Mouse (Mus musculus): ENCODE measurements around the gene Rere. TPM values are rescaled to one million over a fixed set of nuclear protein-coding genes. Genes with fewer than 3 reads are reported as not detected.
A peak's percentile ranks its signal among the peaks of the same experiment; 100 is the strongest.
"Not testable (repeated sequence)": the region's sequence is repeated elsewhere in the genome, so short reads cannot be mapped to it uniquely, and the experiment has no call there.

The Rere gene
- polyA plus RNA-seq, 2 experiments from 2014 or later: 24.7 to 28.4 TPM

DNA sequence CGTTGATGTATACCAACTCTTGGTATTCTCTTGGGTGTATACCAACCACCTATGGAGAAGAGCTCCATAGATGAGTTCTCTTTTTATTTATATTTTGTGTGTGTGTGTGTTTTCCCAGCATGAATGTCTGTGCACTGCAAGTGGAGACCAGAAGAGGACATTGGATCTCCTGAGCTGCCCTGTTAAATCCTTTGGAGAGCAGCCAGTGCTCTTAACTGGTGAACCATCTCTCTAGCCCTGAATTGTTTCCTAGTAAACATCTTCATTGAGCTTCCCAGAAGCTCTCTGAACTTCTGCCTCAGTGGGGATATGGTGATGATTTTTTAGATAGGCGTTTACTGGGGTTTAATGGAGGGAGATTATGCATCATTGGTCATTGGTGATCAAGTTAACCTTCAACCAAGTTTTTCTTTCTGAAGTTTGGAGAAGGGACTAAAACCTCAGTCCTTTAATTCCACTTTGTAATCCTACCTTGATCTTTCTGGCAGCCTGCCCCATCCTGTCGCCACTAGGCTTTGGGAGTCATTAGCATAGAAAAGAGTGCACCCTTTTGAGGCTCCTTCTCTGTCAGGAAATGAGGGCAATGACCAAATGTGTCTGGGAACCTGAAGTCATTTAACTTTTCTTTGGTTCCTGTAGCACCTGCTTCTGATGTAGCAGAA, 309.3 kb downstream of the Rere start:
- ATAC-seq: no peak

GRCm38 (mm10) chr4:150591602-150592001, 310.2 kb downstream of the Rere start:
- ATAC-seq: no peak

- no peak for ATAC-seq
These were observed 310.6 kb downstream of the Rere start for GRCm38 (mm10) chr4:150592087-150592486.

- peak; percentile 79 for ATAC-seq
These were observed 312.2 kb downstream of the Rere start for GRCm38 (mm10) chr4:150593473-150594217.

GRCm38 (mm10) chr4:150594298-150594829, 312.9 kb downstream of the Rere start:
- no peak for ATAC-seq

- ATAC-seq: no peak
These were observed 313.6 kb downstream of the Rere start for GRCm38 (mm10) chr4:150595071-150595470.

- no peak for ATAC-seq
These were observed 314.5 kb downstream of the Rere start for GRCm38 (mm10) chr4:150595991-150596390.

GRCm38 (mm10) chr4:150598686-150599085, 317.2 kb downstream of the Rere start:
- no peak for ATAC-seq

DNA sequence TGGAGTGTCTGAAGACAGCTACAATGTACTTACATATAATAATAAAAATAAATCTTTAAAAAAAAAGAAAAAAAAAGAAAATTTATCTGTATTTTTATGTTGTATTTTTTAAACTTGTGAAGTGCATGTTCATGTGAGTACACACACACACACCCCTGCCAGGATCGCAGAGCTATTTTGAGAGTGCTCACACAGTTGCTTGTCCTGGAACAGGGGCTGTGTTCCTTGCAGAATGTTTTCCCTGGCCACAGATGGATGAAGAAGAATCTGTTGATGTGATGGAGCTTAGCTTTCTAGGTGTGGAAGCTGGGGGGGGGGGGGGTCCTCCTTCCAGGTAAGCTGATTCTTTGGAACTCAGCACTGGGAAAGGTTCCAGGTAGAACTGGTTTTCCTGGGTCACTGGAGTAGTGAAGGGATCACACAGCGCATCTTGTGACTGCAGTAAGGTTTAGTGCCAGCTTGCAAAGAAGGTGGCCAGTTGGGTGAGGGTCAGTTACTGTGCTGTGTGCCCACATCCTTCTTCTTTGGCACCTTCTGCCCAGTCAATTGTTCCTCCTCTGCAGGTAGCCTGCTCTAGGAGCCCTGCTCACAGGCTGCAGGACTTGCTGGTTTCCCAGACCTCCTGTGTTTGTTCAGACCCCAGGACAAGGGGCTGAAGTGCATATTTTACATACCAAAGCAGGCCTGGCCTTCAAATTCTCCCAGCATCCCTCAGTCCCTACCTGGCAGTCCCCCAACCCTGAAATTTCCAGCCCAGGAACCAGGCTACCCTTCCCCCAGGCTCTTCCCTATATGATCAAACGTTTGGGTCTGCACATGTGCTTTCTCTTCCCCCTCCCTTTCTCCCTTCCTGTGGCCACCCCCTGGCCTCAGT, 317.9 kb downstream of the Rere start:
- ATAC-seq: no peak

- not testable (repeated sequence) for ATAC-seq
These were observed 319.1 kb downstream of the Rere start for GRCm38 (mm10) chr4:150600503-150600902.

DNA sequence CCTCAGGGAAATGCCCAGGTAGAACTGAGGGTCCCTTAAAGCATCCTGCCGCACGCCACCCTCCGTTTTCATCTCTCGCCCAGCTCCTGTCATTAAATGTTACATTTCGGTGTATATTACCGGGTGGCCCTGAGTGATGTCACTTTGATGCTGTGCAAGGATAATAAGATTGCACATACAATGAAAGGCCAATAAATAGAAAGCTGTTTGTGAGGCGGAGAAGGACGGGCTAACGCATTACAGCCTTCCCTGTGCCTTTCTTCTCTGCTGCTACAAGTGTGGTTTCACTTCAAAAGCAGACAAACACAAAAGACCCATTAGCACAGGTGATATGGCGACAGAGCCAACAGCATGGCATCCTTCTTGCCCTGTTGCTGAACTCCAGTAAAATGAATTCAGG, 320.0 kb downstream of the Rere start:
- no peak for ATAC-seq

- ATAC-seq: no peak
These were observed 322.1 kb downstream of the Rere start for GRCm38 (mm10) chr4:150603366-150604061.

GRCm38 (mm10) chr4:150605804-150606203, 324.4 kb downstream of the Rere start:
- no peak for ATAC-seq

DNA sequence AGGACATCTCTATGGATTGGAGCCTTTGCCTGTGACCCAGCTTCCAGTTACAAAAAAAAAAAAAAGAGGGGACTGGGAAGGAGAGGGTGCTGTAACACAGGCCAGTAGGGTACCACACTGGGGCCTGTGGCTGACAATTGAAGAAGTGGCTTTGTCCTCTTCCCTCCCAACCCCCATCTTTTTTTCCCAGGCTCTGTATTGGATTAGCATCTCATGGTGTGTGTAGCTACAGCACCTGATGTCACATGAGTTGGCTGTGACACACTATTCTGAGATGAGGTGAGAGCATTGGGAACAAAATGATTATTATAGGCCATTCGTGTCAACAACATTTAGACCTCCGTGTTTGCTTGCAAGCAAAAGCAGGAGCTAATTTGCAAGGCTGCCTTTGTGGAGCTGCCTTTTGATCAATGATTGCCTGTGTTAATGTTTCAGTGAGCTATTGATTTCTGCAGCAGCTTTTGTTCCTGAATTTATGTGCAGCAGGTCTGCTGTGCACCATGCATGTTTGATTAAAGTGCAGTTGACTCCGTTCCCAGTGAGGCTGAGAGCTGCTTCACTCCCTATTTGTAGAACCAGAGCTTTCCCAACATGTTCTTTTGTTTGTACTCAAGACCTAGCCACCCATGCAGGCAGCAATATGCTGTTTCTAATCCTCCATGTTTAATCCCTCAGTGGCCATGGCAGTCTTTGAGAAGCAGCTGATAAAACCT, 325.2 kb downstream of the Rere start:
- no peak for ATAC-seq

GRCm38 (mm10) chr4:150608670-150609069, 327.2 kb downstream of the Rere start:
- no peak for ATAC-seq

- no peak for ATAC-seq
These were observed 332.3 kb downstream of the Rere start for GRCm38 (mm10) chr4:150613715-150614114.

GRCm38 (mm10) chr4:150615251-150616028, 334.0 kb downstream of the Rere start:
- no peak for ATAC-seq

GRCm38 (mm10) chr4:150616029-150616420, 334.6 kb downstream of the Rere start:
- ATAC-seq: no peak

DNA sequence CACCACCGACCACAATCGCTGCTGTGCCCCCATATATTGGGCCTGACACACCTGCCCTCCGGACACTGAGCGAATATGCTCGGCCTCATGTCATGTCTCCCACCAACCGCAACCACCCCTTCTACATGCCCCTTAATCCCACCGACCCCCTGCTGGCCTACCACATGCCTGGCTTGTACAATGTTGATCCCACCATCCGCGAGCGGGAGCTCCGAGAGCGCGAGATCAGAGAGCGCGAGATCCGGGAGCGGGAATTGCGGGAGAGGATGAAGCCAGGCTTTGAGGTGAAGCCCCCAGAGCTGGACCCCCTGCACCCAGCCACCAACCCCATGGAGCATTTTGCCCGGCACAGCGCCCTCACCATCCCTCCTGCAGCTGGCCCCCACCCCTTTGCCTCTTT, 335.4 kb downstream of the Rere start:
- no peak for ATAC-seq

GRCm38 (mm10) chr4:150619011-150619410, 337.6 kb downstream of the Rere start:
- ATAC-seq: no peak

DNA sequence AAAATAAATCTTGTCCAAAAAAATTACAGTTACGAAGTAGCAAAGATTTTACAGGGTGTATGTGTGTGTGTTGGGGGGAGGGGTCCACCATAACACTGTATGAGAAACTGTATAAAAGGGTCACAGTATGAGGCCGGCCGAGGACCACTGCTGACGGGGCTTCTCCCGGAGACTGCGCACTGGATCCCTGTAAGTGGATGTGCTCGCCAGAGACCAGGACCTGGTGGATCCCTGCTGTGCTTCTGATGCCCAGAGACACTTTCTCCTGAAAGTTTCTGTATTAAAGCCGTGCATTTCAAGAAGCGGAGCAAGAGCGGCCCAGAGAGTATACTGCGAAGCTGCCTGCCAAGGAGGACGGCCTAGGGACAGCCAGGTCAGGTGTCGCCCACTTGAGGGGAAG, 341.2 kb downstream of the Rere start:
- no peak for ATAC-seq

Measured in CD4-positive, CD25-positive, alpha-beta regulatory T cell, adult 4 months (primary cell).